Mouse (Mus musculus): Measurements from ENCODE around the gene Igsf3.

DNA sequence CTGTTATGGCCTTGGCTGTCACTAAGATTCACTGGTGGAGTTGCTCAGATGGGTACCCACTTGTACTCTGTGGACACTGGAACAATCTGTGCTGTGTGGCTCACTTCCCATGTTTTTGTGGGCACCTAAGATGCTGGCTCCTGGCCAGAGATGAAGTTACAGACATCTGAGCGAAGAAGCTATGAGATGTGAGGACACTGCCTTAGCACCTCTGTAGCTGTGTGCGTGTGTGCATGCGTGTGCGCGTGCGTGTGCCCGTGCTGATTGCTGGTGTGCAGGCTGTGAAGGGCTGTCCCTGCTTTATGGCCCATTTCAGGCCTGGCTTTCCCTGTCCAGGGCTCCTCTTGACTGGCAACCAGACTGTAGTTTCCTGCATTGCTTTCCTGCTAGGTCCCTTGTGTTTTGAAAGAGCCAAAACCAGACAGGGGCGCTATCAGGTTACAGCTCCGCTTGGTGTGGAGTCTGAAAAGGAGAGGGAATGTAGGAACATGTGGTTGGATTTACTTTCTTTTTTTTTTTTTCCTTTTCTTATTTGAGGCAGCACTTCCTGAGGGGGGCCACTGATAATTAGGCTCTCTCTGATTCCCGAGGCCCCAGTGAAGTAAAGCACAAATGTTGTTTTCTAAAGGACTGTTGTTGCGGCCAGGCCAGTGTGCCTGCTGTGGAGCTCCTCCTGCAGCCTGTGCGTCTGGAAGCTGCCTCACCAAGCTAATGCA lies 21.3 kb downstream of the Igsf3 start:
- TF ChIP-seq CTCF (IDR thresholded peaks at IDR 0.05; ENCODE audit: low read depth) (no peak), EP300 (IDR thresholded peaks at IDR 0.05; ENCODE audit: low read depth) (no peak)

All from liver, embryonic 14.5 days (tissue).